Mouse (Mus musculus): ENCODE data around the gene Exoc1.

Exoc1 gene

GRCm38 (mm10) chr5:76529040-76529703 is at the start of gene Exoc1:
Gene Exoc1, plus strand, starts transcription at chr5:76529311.
- peak; percentile 92 for DNase-seq (ENCODE audit: low spot score)

- DNase-seq (ENCODE audit: low spot score): no peak
Measured at GRCm38 (mm10) chr5:76483811-76484210, 45.3 kb upstream of the Exoc1 start, which contains the start of gene Gm7271. Gene Gm7271, plus strand, starts transcription at chr5:76484040.

- no peak for DNase-seq (ENCODE audit: low spot score)
Measured at GRCm38 (mm10) chr5:76495126-76495525, 34.0 kb upstream of the Exoc1 start.

GRCm38 (mm10) chr5:76522446-76522845 is 6.7 kb upstream of the Exoc1 start:
- DNase-seq (ENCODE audit: low spot score): no peak

- no peak for DNase-seq (ENCODE audit: low spot score)
Measured at GRCm38 (mm10) chr5:76524623-76525022, 4.5 kb upstream of the Exoc1 start.

- DNase-seq (ENCODE audit: low spot score): no peak
Measured at GRCm38 (mm10) chr5:76525066-76525465, 4.0 kb upstream of the Exoc1 start.

GRCm38 (mm10) chr5:76525829-76526228 is 3.3 kb upstream of the Exoc1 start:
- no peak for DNase-seq (ENCODE audit: low spot score)

GRCm38 (mm10) chr5:76529704-76530066 is 574 bp downstream of the Exoc1 start:
- no peak for DNase-seq (ENCODE audit: low spot score)

- no peak for DNase-seq (ENCODE audit: low spot score)
Measured at GRCm38 (mm10) chr5:76533186-76533585, 4.1 kb downstream of the Exoc1 start.

- no peak for DNase-seq (ENCODE audit: low spot score)
Measured at GRCm38 (mm10) chr5:76536231-76536630, 7.1 kb downstream of the Exoc1 start.

- no peak for DNase-seq (ENCODE audit: low spot score)
Measured at GRCm38 (mm10) chr5:76537578-76537977, 8.5 kb downstream of the Exoc1 start.

- DNase-seq (ENCODE audit: low spot score): no peak
Measured at GRCm38 (mm10) chr5:76540181-76540580, 11.1 kb downstream of the Exoc1 start.

- no peak for DNase-seq (ENCODE audit: low spot score)
Measured at GRCm38 (mm10) chr5:76540842-76541241, 11.7 kb downstream of the Exoc1 start.

- no peak for DNase-seq (ENCODE audit: low spot score)
Measured at GRCm38 (mm10) chr5:76543200-76543599, 14.1 kb downstream of the Exoc1 start.

GRCm38 (mm10) chr5:76550426-76550825 is 21.3 kb downstream of the Exoc1 start:
- DNase-seq (ENCODE audit: low spot score): no peak

- DNase-seq (ENCODE audit: low spot score): no peak
Measured at GRCm38 (mm10) chr5:76565321-76565720, 36.2 kb downstream of the Exoc1 start.

GRCm38 (mm10) chr5:76574251-76574650 is 45.1 kb downstream of the Exoc1 start:
- no peak for DNase-seq (ENCODE audit: low spot score)

- no peak for DNase-seq (ENCODE audit: low spot score)
Measured at GRCm38 (mm10) chr5:76577026-76577425, 47.9 kb downstream of the Exoc1 start.

- no peak for DNase-seq (ENCODE audit: low spot score)
Measured at GRCm38 (mm10) chr5:76585378-76585777, 56.3 kb downstream of the Exoc1 start.

- no peak for DNase-seq (ENCODE audit: low spot score)
Measured at GRCm38 (mm10) chr5:76588551-76589283, 59.6 kb downstream of the Exoc1 start, which contains the start of gene Cep135. Gene Cep135, plus strand, starts transcription at chr5:76588698.

GRCm38 (mm10) chr5:76589311-76589710 is 60.2 kb downstream of the Exoc1 start:
- no peak for DNase-seq (ENCODE audit: low spot score)

GRCm38 (mm10) chr5:76590009-76590408 is 60.9 kb downstream of the Exoc1 start:
- no peak for DNase-seq (ENCODE audit: low spot score)

GRCm38 (mm10) chr5:76591885-76592284 is 62.8 kb downstream of the Exoc1 start:
- DNase-seq (ENCODE audit: low spot score): no peak
